Mouse (Mus musculus) liver, embryonic 16.5 days (tissue): ENCODE results near the gene Wrap53. TPM values are rescaled to one million over a fixed set of nuclear protein-coding genes. Genes with fewer than 3 reads are reported as not detected.
"Not testable (repeated sequence)": the region's sequence is repeated elsewhere in the genome, so short reads cannot be mapped to it uniquely, and the experiment has no call there.

Experiments used
- ATAC-seq: fragments of 200-750 bp; cut with Nextera tagmentation; 2 replicates; pipeline ENCODE4 v1.8.0; 2017; ENCODE audit warnings: low read depth, mild to moderate bottlenecking, moderate number of reproducible peaks, moderate library complexity
- H3K27ac ChIP-seq: fragments of 300-500 bp; sonication (generic); 2 replicates; pipeline ENCODE4 v1.5.1; 2014; ENCODE audit warnings: mild to moderate bottlenecking, low read length
- H3K27me3 ChIP-seq: fragments of 300-500 bp; sonication (generic); 2 replicates; pipeline ENCODE4 v1.6.1; 2014; ENCODE audit warnings: low read depth, low read length, mixed read lengths; ENCODE audit not compliant: control insufficient read depth, insufficient read depth
- H3K36me3 ChIP-seq: fragments of 300-500 bp; sonication (generic); 2 replicates; pipeline ENCODE4 v1.6.1; 2014; ENCODE audit warnings: mild to moderate bottlenecking; ENCODE audit not compliant: control insufficient read depth, insufficient read depth
- H3K4me1 ChIP-seq: fragments of 300-500 bp; sonication (generic); 2 replicates; pipeline ENCODE4 v1.6.1; 2014; ENCODE audit warnings: low read depth, low read length, mixed read lengths; ENCODE audit not compliant: control insufficient read depth
- H3K4me2 ChIP-seq: fragments of 300-500 bp; sonication (generic); 2 replicates; pipeline ENCODE4 v1.6.1; 2014; ENCODE audit warnings: low read depth, low read length, mixed read lengths
- H3K4me3 ChIP-seq: fragments of 300-500 bp; sonication (generic); 2 replicates; pipeline ENCODE4 v1.5.1; 2014; ENCODE audit warnings: low read depth, mild to moderate bottlenecking, low read length
- H3K9ac ChIP-seq: fragments of 300-500 bp; sonication (generic); 2 replicates; pipeline ENCODE4 v1.6.1; 2014; ENCODE audit warnings: low read depth, low read length
- H3K9me3 ChIP-seq: fragments of 300-500 bp; sonication (generic); replicated peaks from 2 replicates; pipeline ENCODE4 v1.6.1; 2016; ENCODE audit warnings: low read length; ENCODE audit not compliant: control insufficient read depth
- WGBS: fragments of 180-500 bp; shearing (Covaris S2); extraction: QIAGEN DNeasy Blood & Tissue Kit; methylation state at CpG from one replicate; pipeline ENCODE4 v1.1.7; 2014; ENCODE audit not compliant: insufficient replicate concordance; 5-methylcytosine and 5-hydroxymethylcytosine counted together
- polyA plus RNA-seq: library from polyadenylated mRNA; unstranded; fragments of >200 nt; fragmentation: Nextera tagmentation; extraction: Ambion mirVana; gene quantifications from 2 replicates; pipeline ENCODE4 v1.2.1, GENCODE M21; 2015

Gene Wrap53
- polyA plus RNA-seq, 1 experiment from 2014 or later, result 15.5 TPM

DNA sequence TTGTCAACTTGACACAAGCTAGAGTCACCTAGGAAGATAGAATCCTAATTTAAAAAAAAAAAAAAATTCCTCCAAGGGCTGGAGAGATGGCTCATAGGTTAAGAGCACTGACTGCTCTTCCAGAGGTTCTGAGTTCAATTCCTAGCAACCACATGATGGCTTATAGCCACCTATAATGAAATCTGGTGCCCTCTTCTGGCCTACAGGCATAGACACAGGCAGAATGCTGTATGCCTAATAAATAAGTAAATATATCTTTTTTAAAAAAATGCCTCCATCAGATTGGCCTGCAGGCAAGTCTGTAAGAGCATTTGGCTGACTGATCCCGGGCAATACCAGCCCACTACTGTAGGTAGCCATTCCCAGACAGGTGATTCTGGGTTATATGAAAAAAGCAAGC lies 45.1 kb downstream of the Wrap53 start:
- no peaks in the 10 kb centered on the region for H3K27me3 ChIP-seq
- no peak overlapping the region for H3K4me2 ChIP-seq
- ATAC-seq, result no peak
- WGBS, result 27% methylated on average over 1 of the region's 1 CpGs
- no peaks in the 10 kb centered on the region for H3K36me3 ChIP-seq
- no peak overlapping the region for H3K27ac ChIP-seq
- H3K4me1 ChIP-seq, result no peaks in the 10 kb centered on the region; the same call in 1 of the 2 replicates
- no peaks in the 10 kb centered on the region for H3K9me3 ChIP-seq
- H3K4me3 ChIP-seq, result no peak overlapping the region
- H3K9ac ChIP-seq, result no peak overlapping the region

DNA sequence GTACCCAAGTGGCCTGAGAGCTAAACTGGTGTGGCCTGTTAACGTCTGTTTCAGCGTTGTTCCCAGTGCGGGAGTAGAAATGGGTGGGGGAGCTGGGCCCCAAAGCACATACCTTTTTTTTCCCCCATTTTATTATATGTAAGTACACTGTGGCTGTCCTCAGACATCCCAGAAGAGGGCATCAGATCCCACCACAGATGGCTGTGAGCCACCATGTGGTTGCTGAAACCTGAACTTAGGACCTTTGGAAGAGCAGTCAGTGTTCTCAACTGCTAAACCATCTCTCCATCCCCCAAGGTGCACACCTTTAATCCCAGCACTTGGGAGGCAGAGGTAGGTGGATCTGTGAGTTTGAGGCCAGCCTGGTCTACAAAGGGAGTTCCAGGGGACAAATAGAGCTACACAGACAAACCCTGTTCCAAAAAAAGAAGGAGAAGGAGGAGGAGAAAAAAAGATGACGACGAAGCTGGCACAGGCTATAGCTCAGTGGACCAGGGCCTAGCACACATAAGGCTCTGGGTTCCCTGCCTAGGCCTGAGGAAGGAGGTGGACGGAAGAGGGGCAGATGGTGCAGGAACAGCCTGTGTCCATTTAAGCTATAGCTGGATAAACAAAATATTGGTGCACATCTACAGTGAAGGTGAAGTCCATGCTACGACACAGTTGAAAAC lies 47.4 kb downstream of the Wrap53 start:
- ATAC-seq, result no peak
- no peaks in the 10 kb centered on the region for H3K4me1 ChIP-seq
- no peak overlapping the region for H3K4me2 ChIP-seq
- no peaks in the 10 kb centered on the region for H3K9me3 ChIP-seq
- 55% methylated on average over 7 of the region's 7 CpGs for WGBS
- no peaks in the 10 kb centered on the region for H3K36me3 ChIP-seq
- no peak overlapping the region for H3K27ac ChIP-seq
- H3K9ac ChIP-seq, result no peak overlapping the region
- H3K4me3 ChIP-seq, result no peak overlapping the region
- peaks cover 4% of the 10 kb centered on the region for H3K27me3 ChIP-seq

DNA sequence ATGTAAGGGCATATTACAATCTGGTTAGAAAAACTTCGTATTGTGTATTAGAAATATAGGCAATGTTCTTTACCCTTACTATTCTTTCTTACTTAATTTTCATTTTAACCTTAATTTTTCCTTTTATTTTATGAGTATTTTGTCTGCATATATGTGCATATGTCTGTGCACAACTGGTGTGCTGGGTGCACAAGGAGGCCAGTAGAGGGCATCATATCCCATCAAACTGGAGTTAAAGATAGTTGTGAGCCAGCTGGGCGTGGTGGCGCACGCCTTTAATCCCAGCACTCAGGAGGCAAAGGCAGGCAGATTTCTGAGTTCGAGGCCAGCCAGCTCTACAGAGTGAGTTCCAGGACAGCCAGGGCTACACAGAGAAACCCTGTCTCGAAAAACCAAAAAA lies 49.3 kb downstream of the Wrap53 start:
- H3K27me3 ChIP-seq, H3K4me1 ChIP-seq, H3K36me3 ChIP-seq, H3K9me3 ChIP-seq, H3K4me2 ChIP-seq, ATAC-seq, H3K27ac ChIP-seq, H3K9ac ChIP-seq, H3K4me3 ChIP-seq: not testable (repeated sequence)
- WGBS, result 71% methylated on average over 6 of the region's 6 CpGs

DNA sequence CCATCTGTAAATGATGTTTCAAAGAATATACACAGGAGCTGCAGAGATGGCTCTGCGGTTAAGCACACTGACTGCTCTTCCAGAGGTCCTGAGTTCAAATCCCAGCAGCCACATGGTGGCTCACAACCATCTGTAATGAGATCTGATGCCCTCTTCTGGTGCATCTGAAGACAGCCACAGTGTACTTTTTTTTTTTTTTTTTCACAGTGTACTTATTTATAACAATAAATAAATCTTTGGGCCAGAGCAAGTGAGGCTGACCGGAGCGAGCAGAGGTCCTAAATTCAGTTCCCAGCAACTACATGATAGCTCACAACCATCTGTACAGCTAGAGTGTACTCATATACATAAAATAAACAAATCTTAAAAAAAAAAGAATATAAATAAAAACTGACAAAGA lies 49.8 kb downstream of the Wrap53 start:
- 71% methylated on average over 3 of the region's 3 CpGs for WGBS
- H3K27ac ChIP-seq, result not testable (repeated sequence)

DNA sequence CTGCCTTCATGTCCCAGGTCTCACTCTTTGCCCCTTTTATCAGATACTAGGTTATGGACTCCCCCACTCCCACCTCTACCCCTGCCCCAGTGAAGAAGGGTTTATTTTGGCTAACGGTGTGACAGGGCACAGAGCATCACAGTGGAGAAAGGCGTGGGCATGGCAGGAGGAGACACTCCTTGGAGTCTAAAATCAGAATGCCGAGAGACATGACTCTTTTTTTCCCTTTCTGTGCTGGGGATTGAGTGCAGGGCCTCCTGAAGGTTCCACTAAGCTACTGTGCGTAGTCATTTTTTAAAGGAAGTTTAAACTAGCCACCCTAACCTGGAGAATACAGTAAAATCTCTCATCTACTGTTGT lies 52.0 kb downstream of the Wrap53 start:
- Histone ChIP-seq H3K9ac (no peak overlapping the region), H3K27me3 (peaks cover 10% of the 10 kb centered on the region), H3K4me3 (no peak overlapping the region), H3K36me3 (no peaks in the 10 kb centered on the region), H3K4me2 (no peak overlapping the region), H3K4me1 (no peaks in the 10 kb centered on the region), H3K9me3 (no peaks in the 10 kb centered on the region), H3K27ac (no peak overlapping the region)
- 67% methylated on average over 4 of the region's 4 CpGs for WGBS
- ATAC-seq, result no peak

More for the DNA sequence above, 49.8 kb downstream of the Wrap53 start:
- H3K4me3 ChIP-seq, H3K9me3 ChIP-seq, H3K36me3 ChIP-seq, H3K4me1 ChIP-seq, ATAC-seq, H3K27me3 ChIP-seq, H3K9ac ChIP-seq, H3K4me2 ChIP-seq: not testable (repeated sequence)

DNA sequence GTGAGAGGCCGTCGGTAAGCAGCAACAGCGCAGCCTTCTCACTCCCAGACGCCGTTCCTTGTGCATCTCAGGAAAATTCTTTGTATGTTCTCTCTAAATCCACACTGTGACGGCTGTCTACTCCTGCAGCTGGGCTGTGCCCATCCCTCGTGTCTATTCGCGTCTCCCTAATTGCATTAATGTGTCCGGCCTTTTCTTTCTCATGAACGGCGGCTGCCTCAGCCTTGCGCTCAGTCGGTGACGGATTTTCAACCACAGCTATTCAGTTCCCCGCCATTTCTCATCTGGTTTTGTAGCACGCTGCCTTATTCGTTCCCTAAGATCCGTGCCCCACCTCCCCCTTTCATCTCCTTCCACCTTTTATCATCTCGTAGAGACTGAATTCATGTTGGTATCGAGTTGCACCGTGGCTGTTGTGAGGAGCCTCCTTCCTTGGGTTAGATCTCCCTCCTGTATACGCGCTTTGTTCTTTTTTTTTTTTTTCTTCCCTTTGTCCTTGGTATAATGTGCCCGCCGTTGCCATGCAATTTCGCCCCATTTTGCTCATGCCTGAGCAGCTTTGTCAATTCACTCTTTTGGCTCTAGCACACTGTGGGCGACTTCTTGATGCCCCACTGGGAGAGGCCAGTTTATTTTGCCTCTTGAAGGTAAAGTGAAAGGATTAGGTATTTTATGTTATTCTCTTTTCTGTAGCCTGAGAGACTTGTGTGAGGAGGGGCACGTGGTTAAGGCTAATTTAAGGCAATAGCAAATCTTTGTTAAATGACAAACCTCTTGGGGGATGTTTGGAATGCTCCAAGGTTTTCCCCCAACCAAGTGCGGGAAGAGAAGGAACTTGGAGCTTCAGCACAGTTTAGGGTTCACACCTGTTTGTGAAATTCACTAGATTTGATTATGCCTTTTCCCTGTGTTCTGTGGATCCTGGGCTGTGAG lies 52.7 kb downstream of the Wrap53 start:
- Histone ChIP-seq H3K36me3 (no peaks in the 10 kb centered on the region), H3K4me3 (no peak overlapping the region), H3K27me3 (peaks cover 10% of the 10 kb centered on the region), H3K9me3 (no peaks in the 10 kb centered on the region), H3K9ac (no peak overlapping the region), H3K4me1 (no peaks in the 10 kb centered on the region), H3K4me2 (peak overlapping the region; percentile 9; the same call in 1 of the 2 replicates), H3K27ac (no peak overlapping the region)
- ATAC-seq, result no peak
- WGBS, result 17% methylated on average over 30 of the region's 30 CpGs

DNA sequence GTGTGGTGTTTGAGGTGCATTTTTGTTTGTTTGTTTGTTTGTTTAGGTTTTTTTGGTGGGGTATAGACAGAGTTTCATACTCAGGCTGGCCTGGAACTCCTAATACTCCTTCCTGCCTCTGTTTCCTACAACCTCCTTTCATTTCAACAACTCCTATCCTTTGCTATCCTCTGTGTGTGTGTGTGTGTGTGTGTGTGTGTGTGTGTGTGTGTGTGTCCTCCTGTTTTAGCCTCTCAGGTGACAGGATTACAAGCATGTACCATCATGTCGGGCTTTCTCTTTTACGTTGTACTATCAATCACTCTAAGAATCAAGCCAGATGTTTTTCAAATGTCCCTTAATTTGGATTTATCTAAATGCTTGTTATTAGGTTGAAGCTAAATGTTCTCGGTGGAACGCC lies 53.4 kb downstream of the Wrap53 start:
- no peak overlapping the region for H3K9ac ChIP-seq
- H3K27ac ChIP-seq, result no peak overlapping the region
- 66% methylated on average over 4 of the region's 4 CpGs for WGBS
- no peaks in the 10 kb centered on the region for H3K36me3 ChIP-seq
- H3K4me1 ChIP-seq, result peaks cover 2% of the 10 kb centered on the region
- no peak overlapping the region for H3K4me3 ChIP-seq
- peaks cover 10% of the 10 kb centered on the region for H3K27me3 ChIP-seq
- H3K4me2 ChIP-seq, result no peak overlapping the region
- no peaks in the 10 kb centered on the region for H3K9me3 ChIP-seq
- no peak for ATAC-seq

DNA sequence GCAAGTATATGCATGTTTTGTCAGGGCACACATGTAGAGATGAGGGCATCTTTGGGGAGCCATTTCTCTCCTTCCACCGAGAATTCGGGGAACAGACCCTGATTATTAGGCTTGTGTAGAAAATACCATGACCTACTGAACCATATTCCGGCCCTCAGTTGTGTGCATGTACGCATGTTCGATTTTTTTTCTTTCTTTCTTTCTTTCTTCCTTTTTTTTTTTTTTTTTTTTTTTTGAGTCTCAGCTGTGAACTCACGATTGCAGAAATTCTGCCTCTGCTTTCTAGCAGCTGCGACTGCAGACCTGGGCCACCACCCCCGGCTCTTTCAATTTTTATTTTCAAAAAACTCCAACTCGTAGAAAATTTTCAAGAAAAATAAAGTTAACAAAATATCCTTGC lies 54.4 kb downstream of the Wrap53 start:
- Histone ChIP-seq H3K27me3 (peaks cover 10% of the 10 kb centered on the region), H3K27ac (no peak overlapping the region), H3K4me3 (no peak overlapping the region), H3K4me2 (no peak overlapping the region), H3K36me3 (no peaks in the 10 kb centered on the region), H3K9me3 (no peaks in the 10 kb centered on the region), H3K9ac (no peak overlapping the region), H3K4me1 (peaks cover 11% of the 10 kb centered on the region)
- ATAC-seq, result no peak
- WGBS, result 70% methylated on average over 9 of the region's 9 CpGs

DNA sequence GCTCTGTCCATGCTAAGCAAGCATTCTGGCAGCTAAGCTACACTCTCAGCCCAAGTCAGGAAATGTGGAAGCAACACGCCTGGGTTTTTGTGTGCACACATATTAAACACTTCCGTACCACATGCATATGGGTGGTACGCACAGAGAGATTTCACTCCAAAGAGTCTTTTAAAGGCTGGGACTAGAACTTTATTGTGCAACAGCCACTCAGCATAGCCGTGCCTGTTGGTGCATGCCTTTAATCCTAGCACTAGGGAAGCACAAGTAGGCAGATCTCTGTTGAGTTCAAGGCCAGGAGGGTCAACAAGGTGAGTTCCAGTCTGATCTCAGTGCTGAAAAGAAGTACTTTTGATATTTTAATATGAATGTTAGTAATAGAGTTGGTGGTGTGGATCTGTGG lies 56.4 kb downstream of the Wrap53 start:
- Histone ChIP-seq H3K4me3 (no peak overlapping the region), H3K27ac (no peak overlapping the region), H3K4me2 (no peak overlapping the region), H3K27me3 (peaks cover 6% of the 10 kb centered on the region), H3K9me3 (no peaks in the 10 kb centered on the region), H3K36me3 (no peaks in the 10 kb centered on the region), H3K4me1 (peaks cover 14% of the 10 kb centered on the region), H3K9ac (no peak overlapping the region)
- no peak for ATAC-seq
- 73% methylated on average over 4 of the region's 4 CpGs for WGBS
